Mouse (Mus musculus): ENCODE measurements at regions not wholly inside any gene's neighbourhood (a gene's known extent, or its start where the extent isn't known, plus 50 kb on each side); places are given as distances from the start of the nearest gene placed in this dataset.

- H3K4me3 ChIP-seq (ENCODE audit: insufficient read depth, low read length): no peak overlapping the region
- no peak for TF ChIP-seq POLR2A (IDR thresholded peaks at IDR 0.05; ENCODE audit: borderline replicate concordance, low read depth, low read length)
- no peak for TF ChIP-seq CTCF (IDR thresholded peaks at IDR 0.05; ENCODE audit: low read depth, low read length)
- peaks cover 58% of the 10 kb centered on the region for H3K4me1 ChIP-seq (ENCODE audit: control insufficient read depth, insufficient read depth, low read length)
- peak overlapping the region; percentile 91 for H3K27ac ChIP-seq (ENCODE audit: insufficient read depth, low read depth, low read length)
Observed at GRCm38 (mm10) chr2:103905681-103906080, 52.1 kb upstream of the Lmo2 start.

- Histone ChIP-seq H3K27ac (ENCODE audit: insufficient read depth, low read depth, low read length) (peak overlapping the region; percentile 91), H3K4me3 (ENCODE audit: insufficient read depth, low read length) (peak overlapping the region; percentile 6; the same call in 1 of the 2 replicates), H3K4me1 (ENCODE audit: control insufficient read depth, insufficient read depth, low read length) (peaks cover 51% of the 10 kb centered on the region)
- no peak for TF ChIP-seq CTCF (IDR thresholded peaks at IDR 0.05; ENCODE audit: low read depth, low read length)
- TF ChIP-seq POLR2A (IDR thresholded peaks at IDR 0.05; ENCODE audit: borderline replicate concordance, low read depth, low read length): no peak
Observed at GRCm38 (mm10) chr2:103906581-103907184, 51.1 kb upstream of the Lmo2 start.

All from bone marrow macrophage, adult 2 months (primary cell).